Mouse (Mus musculus) hindbrain, embryonic 13.5 days (tissue): ENCODE measurements around the gene Slc36a2. TPM values are rescaled to one million over a fixed set of nuclear protein-coding genes. Genes with fewer than 3 reads are reported as not detected.

Experiments
- ATAC-seq: fragments of 200-750 bp; cut with Nextera tagmentation; 2 replicates; pipeline ENCODE4 v1.8.0; 2017; ENCODE audit warnings: moderate TSS enrichment; ENCODE audit not compliant: low FRiP score
- H3K27ac ChIP-seq: fragments of 300-500 bp; sonication (generic); 2 replicates; pipeline ENCODE4 v1.5.1; 2015; ENCODE audit warnings: inconsistent platforms, mild to moderate bottlenecking, moderate library complexity
- H3K27me3 ChIP-seq: fragments of 300-500 bp; sonication (generic); 2 replicates; pipeline ENCODE4 v1.6.1; 2015; ENCODE audit warnings: mild to moderate bottlenecking, inconsistent platforms
- H3K36me3 ChIP-seq: fragments of 300-500 bp; sonication (generic); 2 replicates; pipeline ENCODE4 v1.6.1; 2015; ENCODE audit warnings: mild to moderate bottlenecking, inconsistent platforms
- H3K4me1 ChIP-seq: fragments of 300-500 bp; sonication (generic); replicated peaks from 2 replicates; pipeline ENCODE4 v1.6.1; 2015; ENCODE audit warnings: inconsistent platforms
- H3K4me2 ChIP-seq: fragments of 300-500 bp; sonication (generic); 2 replicates; pipeline ENCODE4 v1.6.1; 2015; ENCODE audit warnings: inconsistent platforms, mild to moderate bottlenecking, moderate library complexity
- H3K4me3 ChIP-seq: fragments of 300-500 bp; sonication (generic); 2 replicates; pipeline ENCODE4 v1.5.1; 2015; ENCODE audit warnings: mild to moderate bottlenecking, inconsistent platforms
- H3K9ac ChIP-seq: fragments of 300-500 bp; sonication (generic); 2 replicates; pipeline ENCODE4 v1.6.1; 2015; ENCODE audit warnings: mild to moderate bottlenecking, inconsistent platforms
- H3K9me3 ChIP-seq: fragments of 300-500 bp; sonication (generic); 2 replicates; pipeline ENCODE4 v1.6.1; 2016; ENCODE audit warnings: inconsistent platforms
- WGBS: fragments of 180-500 bp; shearing (Covaris S2); methylation state at CpG from one replicate; pipeline ENCODE4 v1.1.7; 2015; 5-methylcytosine and 5-hydroxymethylcytosine counted together
- polyA plus RNA-seq: library from polyadenylated mRNA; unstranded; fragments of >200 nt; fragmentation: Nextera tagmentation; extraction: Ambion mirVana; gene quantifications from 2 replicates; pipeline ENCODE4 v1.2.1, GENCODE M21; 2015

The Slc36a2 gene
- polyA plus RNA-seq, 1 experiment from 2014 or later: 1.5 TPM

GRCm38 (mm10) chr11:55209032-55209431 lies 24.2 kb upstream of the Slc36a2 start:
- peaks cover 3% of the 10 kb centered on the region for H3K36me3 ChIP-seq
- peaks cover 34% of the 10 kb centered on the region for H3K4me1 ChIP-seq
- H3K27ac ChIP-seq: no peak overlapping the region
- WGBS: 83% methylated on average over 2 of the region's 2 CpGs
- no peak overlapping the region for H3K9ac ChIP-seq
- H3K9me3 ChIP-seq: no peaks in the 10 kb centered on the region
- H3K27me3 ChIP-seq: no peaks in the 10 kb centered on the region
- H3K4me3 ChIP-seq: no peak overlapping the region
- ATAC-seq: no peak
- H3K4me2 ChIP-seq: no peak overlapping the region

GRCm38 (mm10) chr11:55208001-55208690 lies 23.3 kb upstream of the Slc36a2 start:
- no peak overlapping the region for H3K4me3 ChIP-seq
- 75% methylated on average over 6 of the region's 6 CpGs for WGBS
- no peaks in the 10 kb centered on the region for H3K27me3 ChIP-seq
- no peak for ATAC-seq
- peaks cover 34% of the 10 kb centered on the region for H3K4me1 ChIP-seq
- H3K9ac ChIP-seq: 0 out of 2 replicates have a peak overlapping the region, but pooled peaks have one; percentile 2
- no peaks in the 10 kb centered on the region for H3K36me3 ChIP-seq
- no peak overlapping the region for H3K27ac ChIP-seq
- H3K4me2 ChIP-seq: no peak overlapping the region
- H3K9me3 ChIP-seq: no peaks in the 10 kb centered on the region

- H3K9ac ChIP-seq: peak overlapping the region; percentile 88
- WGBS: 6% methylated on average over 17 of the region's 17 CpGs
- H3K27ac ChIP-seq: peak overlapping the region; percentile 72
- ATAC-seq: peak; percentile 70; the same call in 1 of the 2 replicates
- peaks cover 31% of the 10 kb centered on the region for H3K4me1 ChIP-seq
- H3K36me3 ChIP-seq: no peaks in the 10 kb centered on the region
- peak overlapping the region; percentile 96 for H3K4me2 ChIP-seq
- H3K27me3 ChIP-seq: 0 out of 2 replicates have a peak, but pooled peaks cover 3% of the 10 kb centered on the region
- H3K9me3 ChIP-seq: no peaks in the 10 kb centered on the region
- H3K4me3 ChIP-seq: peak overlapping the region; percentile 84
Observed at GRCm38 (mm10) chr11:55204602-55205001, 19.7 kb upstream of the Slc36a2 start.

GRCm38 (mm10) chr11:55204159-55204596 lies 19.3 kb upstream of the Slc36a2 start, which contains the start of gene Slc36a1:
Slc36a1 (plus strand) TSS chr11:55204350.
- Histone ChIP-seq H3K9ac (peak within 1 kb of the TSS; percentile 88), H3K4me2 (peak within 1 kb of the TSS; percentile 96), H3K36me3 (no peaks in the 10 kb centered on the region), H3K9me3 (no peaks in the 10 kb centered on the region), H3K4me3 (peak within 1 kb of the TSS; percentile 84), H3K27ac (peak within 1 kb of the TSS; percentile 72), H3K4me1 (peaks cover 31% of the 10 kb centered on the region), H3K27me3 (0 out of 2 replicates have a peak, but pooled peaks cover 3% of the 10 kb centered on the region)
- WGBS: 1% methylated on average over 31 of the region's 31 CpGs
- ATAC-seq: peak; percentile 94

- WGBS: 87% methylated on average over 8 of the region's 8 CpGs
- H3K4me3 ChIP-seq: no peak overlapping the region
- H3K27me3 ChIP-seq: 0 out of 2 replicates have a peak, but pooled peaks cover 3% of the 10 kb centered on the region
Observed at GRCm38 (mm10) chr11:55197740-55198510, 13.0 kb upstream of the Slc36a2 start.

GRCm38 (mm10) chr11:55197086-55197485 lies 12.2 kb upstream of the Slc36a2 start:
- Histone ChIP-seq H3K4me2 (no peak overlapping the region), H3K9me3 (no peaks in the 10 kb centered on the region), H3K36me3 (no peaks in the 10 kb centered on the region), H3K4me3 (no peak overlapping the region), H3K4me1 (no peaks in the 10 kb centered on the region), H3K27me3 (no peaks in the 10 kb centered on the region), H3K27ac (no peak overlapping the region), H3K9ac (no peak overlapping the region)
- 70% methylated on average over 6 of the region's 6 CpGs for WGBS
- no peak for ATAC-seq

More at GRCm38 (mm10) chr11:55197740-55198510, 13.0 kb upstream of the Slc36a2 start:
- H3K36me3 ChIP-seq: no peaks in the 10 kb centered on the region
- no peaks in the 10 kb centered on the region for H3K4me1 ChIP-seq
- no peak overlapping the region for H3K9ac ChIP-seq
- H3K4me2 ChIP-seq: no peak overlapping the region
- no peaks in the 10 kb centered on the region for H3K9me3 ChIP-seq
- ATAC-seq: no peak
- H3K27ac ChIP-seq: no peak overlapping the region

GRCm38 (mm10) chr11:55190216-55190615 lies 5.3 kb upstream of the Slc36a2 start:
- H3K4me3 ChIP-seq: no peak overlapping the region
- H3K36me3 ChIP-seq: no peaks in the 10 kb centered on the region
- no peaks in the 10 kb centered on the region for H3K9me3 ChIP-seq
- H3K27ac ChIP-seq: no peak overlapping the region
- H3K4me1 ChIP-seq: no peaks in the 10 kb centered on the region
- 89% methylated on average over 3 of the region's 3 CpGs for WGBS
- no peaks in the 10 kb centered on the region for H3K27me3 ChIP-seq
- no peak overlapping the region for H3K4me2 ChIP-seq
- no peak for ATAC-seq
- no peak overlapping the region for H3K9ac ChIP-seq

- no peaks in the 10 kb centered on the region for H3K27me3 ChIP-seq
- H3K36me3 ChIP-seq: no peaks in the 10 kb centered on the region
- no peaks in the 10 kb centered on the region for H3K4me1 ChIP-seq
- 82% methylated on average over 6 of the region's 6 CpGs for WGBS
- no peak overlapping the region for H3K4me3 ChIP-seq
- H3K4me2 ChIP-seq: no peak overlapping the region
- no peaks in the 10 kb centered on the region for H3K9me3 ChIP-seq
- ATAC-seq: no peak
- no peak overlapping the region for H3K27ac ChIP-seq
- no peak overlapping the region for H3K9ac ChIP-seq
Observed at GRCm38 (mm10) chr11:55187777-55188176, 2.9 kb upstream of the Slc36a2 start.

GRCm38 (mm10) chr11:55187292-55187691 lies 2.4 kb upstream of the Slc36a2 start:
- ATAC-seq: no peak
- Histone ChIP-seq H3K27ac (no peak overlapping the region), H3K36me3 (no peaks in the 10 kb centered on the region), H3K9ac (no peak overlapping the region), H3K4me1 (no peaks in the 10 kb centered on the region), H3K9me3 (no peaks in the 10 kb centered on the region), H3K27me3 (no peaks in the 10 kb centered on the region), H3K4me3 (no peak overlapping the region), H3K4me2 (no peak overlapping the region)
- 90% methylated on average over 4 of the region's 4 CpGs for WGBS

- Histone ChIP-seq H3K9ac (no peak overlapping the region), H3K4me1 (no peaks in the 10 kb centered on the region), H3K4me2 (no peak overlapping the region), H3K27ac (no peak overlapping the region), H3K4me3 (no peak overlapping the region), H3K27me3 (no peaks in the 10 kb centered on the region), H3K9me3 (no peaks in the 10 kb centered on the region), H3K36me3 (no peaks in the 10 kb centered on the region)
- WGBS: 92% methylated on average over 5 of the region's 5 CpGs
- ATAC-seq: no peak
Observed at GRCm38 (mm10) chr11:55184246-55184645, 631 bp downstream of the Slc36a2 start.

- Histone ChIP-seq H3K4me3 (no peak overlapping the region), H3K4me1 (no peaks in the 10 kb centered on the region), H3K4me2 (no peak overlapping the region), H3K36me3 (no peaks in the 10 kb centered on the region), H3K27ac (no peak overlapping the region), H3K27me3 (no peaks in the 10 kb centered on the region), H3K9ac (no peak overlapping the region), H3K9me3 (no peaks in the 10 kb centered on the region)
- ATAC-seq: no peak
- 72% methylated on average over 7 of the region's 7 CpGs for WGBS
Observed at GRCm38 (mm10) chr11:55183124-55183523, 1.8 kb downstream of the Slc36a2 start.

- no peak for ATAC-seq
- no peaks in the 10 kb centered on the region for H3K4me1 ChIP-seq
- no peak overlapping the region for H3K4me2 ChIP-seq
- no peaks in the 10 kb centered on the region for H3K36me3 ChIP-seq
- no peak overlapping the region for H3K27ac ChIP-seq
- H3K27me3 ChIP-seq: no peaks in the 10 kb centered on the region
- WGBS: 89% methylated on average over 3 of the region's 3 CpGs
- no peaks in the 10 kb centered on the region for H3K9me3 ChIP-seq
- H3K4me3 ChIP-seq: no peak overlapping the region
- H3K9ac ChIP-seq: no peak overlapping the region
Observed at GRCm38 (mm10) chr11:55179856-55180255, 5.0 kb downstream of the Slc36a2 start.
